Mouse (Mus musculus) cortical plate, adult 2 months (tissue): ENCODE data around the gene Ttc32.

Source experiments
- CTCF ChIP-seq: fragments of 200-500 bp; IDR thresholded peaks from 2 replicates; pipeline ENCODE4 v1.5.1; 2011; ENCODE audit warnings: mild to moderate bottlenecking, control low read depth, low read length; ENCODE audit not compliant: insufficient read depth; ENCODE audit errors: extremely low read depth
- POLR2A ChIP-seq: fragments of 200-500 bp; IDR thresholded peaks from 2 replicates; pipeline ENCODE4 v1.6.1; 2011; ENCODE audit warnings: mild to moderate bottlenecking, low read length, control low read depth; ENCODE audit not compliant: insufficient read depth; ENCODE audit errors: extremely low read depth

DNA sequence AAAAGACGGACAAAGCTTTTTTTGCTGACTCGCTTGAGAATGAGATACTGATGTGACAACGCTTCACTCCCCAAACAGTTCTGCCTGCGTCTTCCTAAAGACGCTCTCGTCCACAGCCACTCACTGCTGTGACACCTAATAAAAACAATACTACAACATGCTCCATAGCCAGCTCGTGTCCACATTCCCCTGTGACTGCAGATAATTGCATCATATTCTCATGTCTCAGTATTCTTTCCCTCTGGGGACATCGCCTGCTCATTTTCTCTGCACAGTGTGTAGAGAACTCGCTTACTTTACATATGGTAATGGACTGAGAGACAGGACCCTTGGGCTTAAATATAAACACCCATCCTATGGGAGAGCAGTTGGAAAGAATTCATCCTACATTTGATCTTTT, 6.6 kb downstream of the Ttc32 start:
- no peak for TF ChIP-seq CTCF
- no peak for TF ChIP-seq POLR2A
